Mouse (Mus musculus): Measurements from ENCODE around the gene Cacng4. TPM values are rescaled to one million over a fixed set of nuclear protein-coding genes. Genes with fewer than 3 reads are reported as not detected.
A peak's percentile ranks its signal among the peaks of the same experiment; 100 is the strongest.

Gene Cacng4
- polyA plus RNA-seq (2011; ENCODE audit: insufficient read depth, insufficient read length, low replicate concordance, missing spikeins) = not detected in 2 replicates

GRCm38 (mm10) chr11:107794547-107795269 lies at the start of gene Cacng4:
Gene Cacng4, minus strand, starts transcription at chr11:107794557.
- TF ChIP-seq POLR2A (IDR thresholded peaks at IDR 0.05; ENCODE audit: borderline replicate concordance, control insufficient read depth, low read depth, low read length) (no peak), CTCF (IDR thresholded peaks at IDR 0.05; ENCODE audit: control insufficient read depth, insufficient read depth, low read length) (no peak)
- H3K4me1 ChIP-seq (ENCODE audit: control insufficient read depth, insufficient read depth, low read length) = no peaks in the 10 kb centered on the region
- no peak within 1 kb of the TSS for H3K27ac ChIP-seq (ENCODE audit: control insufficient read depth, insufficient read depth, low read depth, low read length, poor library complexity)
- WGBS = 3% methylated on average over 33 of the region's 73 CpGs
- H3K4me3 ChIP-seq (replicated peaks; ENCODE audit: control insufficient read depth, low read depth, low read length) = no peak within 1 kb of the TSS

GRCm38 (mm10) chr11:107833351-107834040 lies 39.1 kb upstream of the Cacng4 start:
- no peak overlapping the region for H3K4me3 ChIP-seq (replicated peaks; ENCODE audit: control insufficient read depth, low read depth, low read length)
- no peaks in the 10 kb centered on the region for H3K4me1 ChIP-seq (ENCODE audit: control insufficient read depth, insufficient read depth, low read length)
- 47% methylated on average over 7 of the region's 7 CpGs for WGBS
- TF ChIP-seq POLR2A (IDR thresholded peaks at IDR 0.05; ENCODE audit: borderline replicate concordance, control insufficient read depth, low read depth, low read length) (no peak), CTCF (IDR thresholded peaks at IDR 0.05; ENCODE audit: control insufficient read depth, insufficient read depth, low read length) (no peak)
- H3K27ac ChIP-seq (ENCODE audit: control insufficient read depth, insufficient read depth, low read depth, low read length, poor library complexity) = no peak overlapping the region

GRCm38 (mm10) chr11:107817196-107817595 lies 22.8 kb upstream of the Cacng4 start:
- Histone ChIP-seq H3K4me3 (replicated peaks; ENCODE audit: control insufficient read depth, low read depth, low read length) (no peak overlapping the region), H3K4me1 (ENCODE audit: control insufficient read depth, insufficient read depth, low read length) (no peaks in the 10 kb centered on the region), H3K27ac (ENCODE audit: control insufficient read depth, insufficient read depth, low read depth, low read length, poor library complexity) (no peak overlapping the region)
- 47% methylated on average over 5 of the region's 5 CpGs for WGBS
- TF ChIP-seq CTCF (IDR thresholded peaks at IDR 0.05; ENCODE audit: control insufficient read depth, insufficient read depth, low read length) (no peak), POLR2A (IDR thresholded peaks at IDR 0.05; ENCODE audit: borderline replicate concordance, control insufficient read depth, low read depth, low read length) (no peak)

- no peak overlapping the region for H3K4me3 ChIP-seq (replicated peaks; ENCODE audit: control insufficient read depth, low read depth, low read length)
- H3K4me1 ChIP-seq (ENCODE audit: control insufficient read depth, insufficient read depth, low read length) = no peaks in the 10 kb centered on the region
- H3K27ac ChIP-seq (ENCODE audit: control insufficient read depth, insufficient read depth, low read depth, low read length, poor library complexity) = no peak overlapping the region
- 39% methylated on average over 21 of the region's 21 CpGs for WGBS
- TF ChIP-seq CTCF (IDR thresholded peaks at IDR 0.05; ENCODE audit: control insufficient read depth, insufficient read depth, low read length) = no peak
- TF ChIP-seq POLR2A (IDR thresholded peaks at IDR 0.05; ENCODE audit: borderline replicate concordance, control insufficient read depth, low read depth, low read length) = no peak
These were observed 18.7 kb upstream of the Cacng4 start for GRCm38 (mm10) chr11:107812941-107813648.

GRCm38 (mm10) chr11:107812429-107812828 lies 18.1 kb upstream of the Cacng4 start:
- Histone ChIP-seq H3K4me1 (ENCODE audit: control insufficient read depth, insufficient read depth, low read length) (no peaks in the 10 kb centered on the region), H3K27ac (ENCODE audit: control insufficient read depth, insufficient read depth, low read depth, low read length, poor library complexity) (no peak overlapping the region), H3K4me3 (replicated peaks; ENCODE audit: control insufficient read depth, low read depth, low read length) (no peak overlapping the region)
- TF ChIP-seq CTCF (IDR thresholded peaks at IDR 0.05; ENCODE audit: control insufficient read depth, insufficient read depth, low read length) = no peak
- TF ChIP-seq POLR2A (IDR thresholded peaks at IDR 0.05; ENCODE audit: borderline replicate concordance, control insufficient read depth, low read depth, low read length) = no peak
- 32% methylated on average over 4 of the region's 4 CpGs for WGBS

- no peak overlapping the region for H3K27ac ChIP-seq (ENCODE audit: control insufficient read depth, insufficient read depth, low read depth, low read length, poor library complexity)
- 55% methylated on average over 8 of the region's 8 CpGs for WGBS
These were observed 14.2 kb upstream of the Cacng4 start for GRCm38 (mm10) chr11:107808508-107808907.

GRCm38 (mm10) chr11:107806058-107806457 lies 11.7 kb upstream of the Cacng4 start:
- no peak overlapping the region for H3K27ac ChIP-seq (ENCODE audit: control insufficient read depth, insufficient read depth, low read depth, low read length, poor library complexity)
- no peaks in the 10 kb centered on the region for H3K4me1 ChIP-seq (ENCODE audit: control insufficient read depth, insufficient read depth, low read length)
- 56% methylated on average over 1 of the region's 1 CpGs for WGBS
- TF ChIP-seq POLR2A (IDR thresholded peaks at IDR 0.05; ENCODE audit: borderline replicate concordance, control insufficient read depth, low read depth, low read length) (no peak), CTCF (IDR thresholded peaks at IDR 0.05; ENCODE audit: control insufficient read depth, insufficient read depth, low read length) (no peak)
- H3K4me3 ChIP-seq (replicated peaks; ENCODE audit: control insufficient read depth, low read depth, low read length) = no peak overlapping the region

More at GRCm38 (mm10) chr11:107808508-107808907, 14.2 kb upstream of the Cacng4 start:
- H3K4me3 ChIP-seq (replicated peaks; ENCODE audit: control insufficient read depth, low read depth, low read length) = no peak overlapping the region
- no peak for TF ChIP-seq POLR2A (IDR thresholded peaks at IDR 0.05; ENCODE audit: borderline replicate concordance, control insufficient read depth, low read depth, low read length)
- peak; percentile 30; the same call in 1 of the 2 replicates for TF ChIP-seq CTCF (IDR thresholded peaks at IDR 0.05; ENCODE audit: control insufficient read depth, insufficient read depth, low read length)
- no peaks in the 10 kb centered on the region for H3K4me1 ChIP-seq (ENCODE audit: control insufficient read depth, insufficient read depth, low read length)

GRCm38 (mm10) chr11:107801946-107802345 lies 7.6 kb upstream of the Cacng4 start:
- WGBS = 66% methylated on average over 3 of the region's 3 CpGs
- Histone ChIP-seq H3K4me1 (ENCODE audit: control insufficient read depth, insufficient read depth, low read length) (no peaks in the 10 kb centered on the region), H3K4me3 (replicated peaks; ENCODE audit: control insufficient read depth, low read depth, low read length) (no peak overlapping the region), H3K27ac (ENCODE audit: control insufficient read depth, insufficient read depth, low read depth, low read length, poor library complexity) (no peak overlapping the region)
- no peak for TF ChIP-seq POLR2A (IDR thresholded peaks at IDR 0.05; ENCODE audit: borderline replicate concordance, control insufficient read depth, low read depth, low read length)
- no peak for TF ChIP-seq CTCF (IDR thresholded peaks at IDR 0.05; ENCODE audit: control insufficient read depth, insufficient read depth, low read length)
